Mouse (Mus musculus) cortical plate, adult 2 months (tissue): ENCODE data around the gene Top3a. TPM values are rescaled to one million over a fixed set of nuclear protein-coding genes. Genes with fewer than 3 reads are reported as not detected.
"Not testable (repeated sequence)": the region's sequence is repeated elsewhere in the genome, so short reads cannot be mapped to it uniquely, and the experiment has no call there.

ENCODE experiments used
- H3K27ac ChIP-seq: fragments of 200-500 bp; 2 replicates; pipeline ENCODE4 v1.5.1; 2012; ENCODE audit warnings: low read length, control low read depth, inconsistent platforms; ENCODE audit not compliant: insufficient read depth
- H3K4me1 ChIP-seq: fragments of 200-500 bp; 2 replicates; pipeline ENCODE4 v1.6.1; 2011; ENCODE audit warnings: low read length; ENCODE audit not compliant: control insufficient read depth, insufficient read depth
- H3K4me3 ChIP-seq: fragments of 200-500 bp; 2 replicates; pipeline ENCODE4 v1.5.1; 2011; ENCODE audit warnings: mild to moderate bottlenecking, low read length, control low read depth; ENCODE audit not compliant: insufficient read depth
- CTCF ChIP-seq: fragments of 200-500 bp; IDR thresholded peaks from 2 replicates; pipeline ENCODE4 v1.5.1; 2011; ENCODE audit warnings: mild to moderate bottlenecking, control low read depth, low read length; ENCODE audit not compliant: insufficient read depth; ENCODE audit errors: extremely low read depth
- POLR2A ChIP-seq: fragments of 200-500 bp; IDR thresholded peaks from 2 replicates; pipeline ENCODE4 v1.6.1; 2011; ENCODE audit warnings: mild to moderate bottlenecking, low read length, control low read depth; ENCODE audit not compliant: insufficient read depth; ENCODE audit errors: extremely low read depth
- polyA plus RNA-seq: library from polyadenylated mRNA; depleted of rRNA; stranded (reverse); fragments of >200 nt; gene quantifications from 2 replicates; pipeline ENCODE4 v1.2.3, GENCODE M21; 2012; rRNA removed

The Top3a gene
- 5.8 TPM in 2 replicates for polyA plus RNA-seq

DNA sequence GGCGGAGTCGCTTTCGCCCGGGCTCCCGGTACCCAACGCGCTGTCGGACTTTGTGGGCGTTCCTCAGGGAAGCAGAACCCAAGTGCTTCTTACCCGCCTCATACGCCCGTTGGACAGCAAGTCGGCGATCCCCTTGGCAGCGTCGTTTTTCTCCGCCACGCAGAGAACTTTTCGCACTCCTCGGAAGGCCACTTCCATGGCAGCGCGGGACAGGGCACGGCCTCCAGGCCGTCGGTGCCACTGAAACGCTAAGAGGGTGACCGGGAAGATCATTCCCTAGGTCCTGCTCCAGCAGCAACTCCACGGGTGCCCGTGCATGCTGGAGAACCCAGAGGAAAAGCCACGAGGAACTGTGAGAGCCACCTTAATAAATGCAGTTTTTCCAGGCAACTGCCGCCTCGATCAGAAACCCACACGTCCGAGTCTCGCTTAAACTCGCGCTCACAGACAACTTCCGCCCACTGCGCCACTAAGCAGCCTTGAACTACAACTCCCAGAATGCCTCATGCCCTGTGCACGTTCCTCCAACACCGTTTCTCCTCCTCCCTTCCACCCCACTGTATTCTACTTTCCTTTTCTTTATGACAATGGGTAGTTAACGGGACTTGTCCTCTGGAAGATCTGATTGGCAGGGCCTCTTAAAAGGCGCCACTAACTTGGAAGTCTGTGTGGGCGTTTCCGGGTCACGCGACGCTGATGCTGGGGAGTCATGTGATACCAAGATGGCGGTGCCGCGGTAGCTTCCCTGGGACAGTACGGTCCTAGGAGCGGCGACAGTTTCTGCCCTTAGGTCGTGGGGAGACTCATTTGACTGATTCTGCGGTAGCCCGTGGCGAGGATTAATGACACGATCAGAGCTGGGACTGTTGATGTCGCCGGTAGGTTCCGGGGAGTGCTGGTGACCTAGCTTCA, at the start of gene Top3a, which contains the start of gene Smcr8:
TSS of gene Top3a (minus strand) at position 537 of the 912 bp plus-strand sequence.
TSS of gene Smcr8 (plus strand) at position 696 of the 912 bp plus-strand sequence.
- peaks cover 15% of the 10 kb centered on the region for H3K4me1 ChIP-seq
- TF ChIP-seq CTCF (no peak), POLR2A (peak; percentile 90)
- H3K4me3 ChIP-seq, result peak within 1 kb of the TSS; percentile 81
- no peak within 1 kb of the TSS; the same call in 1 of the 2 replicates for H3K27ac ChIP-seq

DNA sequence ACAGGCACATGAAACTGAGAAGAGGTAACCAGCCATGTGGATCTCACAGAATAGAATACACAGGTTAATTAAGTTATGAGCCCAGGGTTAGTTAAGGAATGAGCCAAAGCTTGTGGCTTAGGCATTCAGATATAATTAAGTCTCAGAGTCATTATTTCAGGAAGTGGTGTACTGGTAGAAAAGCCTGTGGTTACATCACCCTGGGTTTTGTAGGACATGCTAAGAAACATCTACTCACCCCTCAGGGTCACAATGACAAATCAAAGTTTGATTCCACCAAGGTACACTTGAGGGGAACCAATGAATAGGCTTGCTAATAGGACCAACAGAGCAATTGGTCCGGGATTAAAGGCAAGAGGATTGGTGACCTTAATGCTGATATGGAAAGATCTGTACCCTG, 49.5 kb upstream of the Top3a start:
- no peak overlapping the region for H3K27ac ChIP-seq
- peaks cover 2% of the 10 kb centered on the region; the same call in 1 of the 2 replicates for H3K4me1 ChIP-seq
- H3K4me3 ChIP-seq, result no peak overlapping the region
- TF ChIP-seq CTCF (no peak), POLR2A (no peak)

DNA sequence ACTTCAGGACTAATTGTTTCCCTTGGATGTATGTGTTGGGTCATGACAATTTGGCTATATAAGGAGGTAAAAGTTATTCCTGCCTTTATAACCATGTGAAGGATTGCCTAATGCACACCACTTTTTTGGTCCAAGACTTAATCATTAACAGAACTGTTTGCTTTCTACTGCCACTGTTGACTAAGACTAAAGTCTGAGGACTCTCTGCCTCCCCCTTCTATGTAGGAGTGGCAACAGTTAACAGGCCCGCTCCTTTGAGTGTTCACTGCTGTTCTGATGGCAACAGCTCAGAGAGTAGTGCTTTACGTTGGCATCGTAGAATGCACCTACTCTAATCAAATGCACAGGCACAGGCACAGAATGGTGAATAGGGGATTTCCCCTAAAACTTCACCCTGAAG, 48.0 kb upstream of the Top3a start:
- Histone ChIP-seq H3K4me3 (no peak overlapping the region), H3K4me1 (no peaks in the 10 kb centered on the region), H3K27ac (no peak overlapping the region)
- TF ChIP-seq CTCF (no peak), POLR2A (no peak)

DNA sequence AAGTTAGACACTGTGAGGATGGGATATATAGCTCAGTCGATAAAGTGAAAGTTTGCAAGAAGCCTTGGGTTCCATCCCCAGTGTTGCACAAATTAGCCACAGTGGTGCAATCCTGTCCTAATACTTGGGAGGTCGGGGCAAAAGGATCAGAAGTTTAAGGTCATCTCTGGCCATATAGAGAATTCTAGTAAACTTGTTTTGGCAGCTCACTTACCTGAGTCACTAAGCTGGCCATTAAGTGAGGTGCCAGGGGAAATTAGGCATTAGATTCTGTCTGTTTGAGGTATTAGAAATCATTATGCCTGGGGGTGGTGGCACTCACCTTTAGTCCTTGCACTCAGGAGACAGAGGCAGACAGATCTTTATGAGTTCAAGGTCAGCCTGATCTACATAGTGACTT, 46.6 kb upstream of the Top3a start:
- no peak overlapping the region for H3K4me3 ChIP-seq
- TF ChIP-seq CTCF (no peak), POLR2A (no peak)
- H3K27ac ChIP-seq, result no peak overlapping the region
- no peaks in the 10 kb centered on the region for H3K4me1 ChIP-seq

DNA sequence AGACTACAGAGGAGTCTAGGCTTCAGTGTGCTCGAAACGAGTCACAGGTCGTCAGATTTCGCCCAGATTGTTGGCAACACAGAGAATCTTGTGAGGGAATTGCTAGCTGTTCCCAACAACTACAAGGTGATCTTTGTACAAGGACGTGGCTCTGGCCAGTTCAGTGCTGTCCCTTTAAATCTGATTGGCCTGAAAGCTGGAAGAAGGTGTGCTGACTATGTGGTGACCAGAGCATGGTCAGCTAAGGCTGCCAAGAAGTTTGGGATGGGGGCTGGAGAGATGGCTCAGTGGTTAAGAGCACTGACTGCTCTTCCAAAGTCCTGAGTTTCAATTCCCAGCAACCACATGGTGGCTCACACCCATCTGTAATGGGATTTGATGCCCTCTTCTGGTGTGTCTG, 39.2 kb upstream of the Top3a start:
- Histone ChIP-seq H3K27ac (no peak overlapping the region), H3K4me3 (no peak overlapping the region), H3K4me1 (no peaks in the 10 kb centered on the region)
- no peak for TF ChIP-seq CTCF
- no peak for TF ChIP-seq POLR2A

DNA sequence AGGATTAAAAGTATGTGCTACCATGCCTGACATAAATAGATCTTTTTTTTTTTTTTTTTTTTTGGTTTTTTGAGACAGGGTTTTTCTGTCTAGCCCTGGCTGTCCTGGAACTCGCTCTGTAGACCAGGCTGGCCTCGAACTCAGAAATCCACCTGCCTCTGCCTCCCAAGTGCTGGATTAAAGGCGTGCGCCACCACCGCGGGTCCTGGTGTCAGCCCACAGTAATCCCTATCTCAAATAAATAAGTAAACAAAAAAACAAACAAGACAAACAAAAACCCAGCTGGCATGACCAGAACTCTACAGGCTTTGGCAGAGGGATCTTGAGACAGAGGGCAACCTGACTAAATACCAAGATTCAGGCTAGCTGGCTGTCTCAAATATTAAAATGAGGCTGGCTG, 34.5 kb upstream of the Top3a start, which contains the start of gene Shmt1:
TSS of gene Shmt1 (minus strand) at position 101 of the 400 bp plus-strand sequence.
- H3K4me1 ChIP-seq, H3K27ac ChIP-seq: not testable (repeated sequence)
- H3K4me3 ChIP-seq, result peak within 1 kb of the TSS; percentile 28

DNA sequence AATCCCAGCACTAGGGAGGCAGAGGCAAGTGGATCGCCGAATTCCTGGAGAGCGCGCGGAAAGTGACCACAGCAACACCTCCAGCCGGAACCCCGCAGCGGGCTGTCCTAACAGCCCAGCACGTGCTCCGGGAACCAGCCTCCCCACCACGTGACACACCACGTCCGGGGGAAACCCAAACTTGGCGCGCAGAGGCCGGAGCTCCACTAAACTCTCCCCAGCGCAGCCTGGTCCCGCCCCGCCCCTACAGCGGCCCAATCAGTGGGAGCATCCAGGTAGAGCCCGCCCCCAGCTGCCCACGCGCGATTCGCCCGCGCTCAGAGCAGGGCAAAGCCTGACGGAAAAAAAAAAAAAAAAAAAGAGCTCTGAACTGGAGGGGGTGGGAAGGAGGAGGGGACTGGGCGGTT, 33.9 kb upstream of the Top3a start:
- no peak for TF ChIP-seq POLR2A
- no peak for TF ChIP-seq CTCF
- no peak overlapping the region for H3K27ac ChIP-seq
- peak overlapping the region; percentile 28 for H3K4me3 ChIP-seq
- H3K4me1 ChIP-seq, result no peaks in the 10 kb centered on the region

DNA sequence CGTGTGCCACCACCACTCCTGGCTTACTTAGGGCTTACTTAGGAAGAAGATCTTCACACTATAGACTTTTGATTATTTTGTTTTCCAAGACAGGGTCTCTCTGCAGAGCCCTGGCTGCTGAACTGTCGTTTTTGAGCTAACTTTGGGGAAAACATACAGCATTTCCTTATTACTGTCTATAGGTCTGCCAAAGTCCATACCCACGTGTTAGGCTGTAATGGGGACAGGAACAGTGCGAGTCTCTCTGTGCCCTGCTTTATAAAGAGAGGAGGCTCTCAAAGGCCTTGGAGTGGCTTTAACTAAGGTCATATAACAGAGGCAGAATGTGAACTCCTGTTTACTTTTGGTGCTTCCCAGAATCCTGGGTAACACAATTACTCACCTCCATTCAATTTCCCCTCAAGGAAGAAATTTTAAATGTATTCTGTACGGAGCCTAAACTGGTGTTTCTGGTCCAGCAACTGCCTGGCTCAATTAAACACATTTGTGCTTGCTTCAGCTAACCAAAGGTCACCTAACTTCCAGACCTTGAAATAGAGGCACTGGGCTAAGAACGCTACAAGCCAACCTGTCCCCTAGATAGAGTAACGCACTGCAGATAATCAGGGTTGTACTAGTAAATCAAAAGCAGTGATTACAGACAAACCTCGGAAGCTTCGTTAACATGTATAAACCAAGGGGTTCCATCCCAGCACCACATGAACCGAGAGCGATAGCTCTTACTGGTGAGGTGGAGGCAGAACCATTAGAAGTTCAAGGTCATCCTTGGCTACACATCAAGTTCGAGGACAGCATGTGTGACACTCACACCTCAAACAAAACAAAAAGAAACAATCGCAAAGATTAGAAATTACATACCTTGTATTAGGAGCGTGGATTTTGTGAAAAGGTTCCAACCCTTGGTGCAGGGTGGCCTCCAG, 33.1 kb upstream of the Top3a start:
- Histone ChIP-seq H3K4me3 (peak overlapping the region; percentile 28), H3K4me1 (no peaks in the 10 kb centered on the region), H3K27ac (no peak overlapping the region)
- TF ChIP-seq CTCF (no peak), POLR2A (no peak)

DNA sequence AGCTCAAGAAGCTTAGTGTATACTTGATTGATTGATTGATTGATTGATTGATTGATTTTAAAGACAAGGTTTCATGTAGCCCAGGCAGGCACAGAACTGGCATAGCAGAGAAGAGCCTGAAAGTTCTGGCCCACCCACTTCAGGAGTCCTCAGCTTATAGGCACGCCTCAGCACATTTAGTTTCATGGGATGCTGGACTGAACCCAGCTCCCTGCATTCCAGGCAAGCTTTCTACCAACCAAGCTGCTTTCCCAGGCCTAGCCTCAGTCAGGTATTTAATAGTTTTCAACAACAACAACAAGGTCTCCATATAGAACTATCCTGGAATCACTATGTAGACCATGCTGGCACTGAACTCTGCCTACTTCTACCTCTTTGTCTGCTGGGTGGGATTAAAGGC, 32.4 kb upstream of the Top3a start:
- H3K4me3 ChIP-seq, result no peak overlapping the region
- H3K27ac ChIP-seq, result no peak overlapping the region
- H3K4me1 ChIP-seq, result no peaks in the 10 kb centered on the region
- no peak for TF ChIP-seq CTCF
- TF ChIP-seq POLR2A, result no peak
